Mouse (Mus musculus) activated CD4-positive, CD25-positive, alpha-beta regulatory T cell, adult 9 weeks (primary cell): ENCODE data around the gene Dlgap4. TPM values are rescaled to one million over a fixed set of nuclear protein-coding genes. Genes with fewer than 3 reads are reported as not detected.

Experiments
- polyA plus RNA-seq: library from polyadenylated mRNA; unstranded; fragments of 100-300 nt; shearing (Covaris generic); gene quantifications from one replicate; pipeline ENCODE4 v1.2.1, GENCODE M21; 2017

The Dlgap4 gene
- 117 TPM for polyA plus RNA-seq

GRCm38 (mm10) chr2:156613541-156614257 lies at the start of gene Dlgap4:
Gene Dlgap4, plus strand, starts transcription at chr2:156613705.

GRCm38 (mm10) chr2:156774738-156775454 lies 161.4 kb downstream of the Dlgap4 start, which contains the start of gene Myl9:
Gene Myl9, plus strand, starts transcription at chr2:156775420.

Other genes starting within 250 kb of the Dlgap4 start
- gene Epb41l1, start 192.8 kb upstream of the Dlgap4 start, polyA plus RNA-seq: 0.23 TPM
- gene Aar2, start 66.1 kb upstream of the Dlgap4 start, polyA plus RNA-seq: 33.6 TPM
- not detected for gene Myl9, start 161.7 kb downstream of the Dlgap4 start, polyA plus RNA-seq
- 21.1 TPM for gene Tgif2, start 226.3 kb downstream of the Dlgap4 start, polyA plus RNA-seq
- 8.3 TPM for gene 4930518I15Rik, start 244.2 kb downstream of the Dlgap4 start, polyA plus RNA-seq
- gene Rab5if, start 249.4 kb downstream of the Dlgap4 start, polyA plus RNA-seq: 10.0 TPM